19 mouse cellular contexts compared by ENCODE assay signal in genomic region chr13:119268301-119268675, GRCm38 (mm10).
DNase-seq lines count a peak whose midpoint lies in the region; ATAC-seq and TF ChIP-seq lines count a peak whose summit lies in the region.
"Had no signal": no experiment of that assay in that cellular context is flagged by ENCODE, and none has a peak within 500 bp of the region (broad histone marks: within the 10 kb centered on the region; RNA-seq: fewer than 3 reads in every experiment).

No protein-coding gene starts in this region.

- H3K36me3 ChIP-seq in embryonic facial prominence, embryonic 11.5 days (replicated peaks; ENCODE audit: control insufficient read depth, insufficient read depth, low read depth, low read length), result no peaks in the 10 kb centered on the region
- H3K36me3 ChIP-seq in embryonic facial prominence, embryonic 10.5 days (replicated peaks), result no peaks in the 10 kb centered on the region
- no peaks in the 10 kb centered on the region for H3K36me3 ChIP-seq in lung, embryonic 14.5 days (ENCODE audit: insufficient read depth)
- H3K36me3 ChIP-seq: embryonic facial prominence, embryonic 13.5 days; forebrain, embryonic 10.5 days; hindbrain, embryonic 12.5 days; midbrain, embryonic 13.5 days had no signal

- WGBS in embryonic facial prominence, embryonic 11.5 days, result 67% methylated on average over 10 of the region's 10 CpGs
- WGBS in embryonic facial prominence, embryonic 10.5 days, result 79% methylated on average over 10 of the region's 10 CpGs
- WGBS in lung, embryonic 14.5 days, result 70% methylated on average over 10 of the region's 10 CpGs

- TF ChIP-seq CTCF in lung, embryonic 14.5 days (IDR thresholded peaks at IDR 0.05; ENCODE audit: low read depth), result no peak
- no peak for TF ChIP-seq CTCF in embryonic fibroblast, embryonic 13.5 days (IDR thresholded peaks at IDR 0.05; ENCODE audit: borderline replicate concordance, insufficient read depth, low read length)

- H3K9me3 ChIP-seq in embryonic facial prominence, embryonic 11.5 days (replicated peaks; ENCODE audit: control insufficient read depth, low read length), result no peaks in the 10 kb centered on the region
- H3K9me3 ChIP-seq in embryonic facial prominence, embryonic 10.5 days, result no peaks in the 10 kb centered on the region
- no peaks in the 10 kb centered on the region for H3K9me3 ChIP-seq in lung, embryonic 14.5 days (ENCODE audit: low read depth, low read length)
- H3K9me3 ChIP-seq: embryonic facial prominence, embryonic 13.5 days; forebrain, embryonic 10.5 days; hindbrain, embryonic 12.5 days; midbrain, embryonic 13.5 days had no signal

- H3K4me3 ChIP-seq in embryonic facial prominence, embryonic 11.5 days (ENCODE audit: low read depth, low read length), result no peak overlapping the region
- H3K4me3 ChIP-seq in embryonic facial prominence, embryonic 10.5 days, result no peak overlapping the region
- no peak overlapping the region for H3K4me3 ChIP-seq in lung, embryonic 14.5 days (ENCODE audit: low read depth, low read length)
- H3K4me3 ChIP-seq in embryonic fibroblast, embryonic 13.5 days (ENCODE audit: insufficient read depth, low read length), result no peak overlapping the region
- H3K4me3 ChIP-seq: embryonic facial prominence, embryonic 13.5 days; forebrain, embryonic 10.5 days; heart, adult 2 months; hindbrain, embryonic 12.5 days; midbrain, embryonic 13.5 days; myocyte had no signal

- ATAC-seq in embryonic facial prominence, embryonic 11.5 days (replicated peaks; ENCODE audit: insufficient number of reproducible peaks, low FRiP score, low TSS enrichment, low read depth), result no peak
- ATAC-seq in lung, embryonic 14.5 days (ENCODE audit: insufficient read depth), result no peak
- no peak for ATAC-seq in frontal cortex, adult (ENCODE audit: low TSS enrichment)
- ATAC-seq: midbrain, embryonic 13.5 days had no signal

- no peak overlapping the region for H3K4me2 ChIP-seq in embryonic facial prominence, embryonic 11.5 days (ENCODE audit: low read depth, low read length)
- H3K4me2 ChIP-seq in lung, embryonic 14.5 days, result no peak overlapping the region
- H3K4me2 ChIP-seq: embryonic facial prominence, embryonic 13.5 days; hindbrain, embryonic 12.5 days; midbrain, embryonic 13.5 days had no signal

- no peaks in the 10 kb centered on the region for H3K27me3 ChIP-seq in embryonic facial prominence, embryonic 11.5 days (ENCODE audit: control insufficient read depth, insufficient read depth, low read length)
- no peaks in the 10 kb centered on the region for H3K27me3 ChIP-seq in embryonic facial prominence, embryonic 10.5 days (replicated peaks; ENCODE audit: low read depth, poor library complexity, severe bottlenecking)
- no peaks in the 10 kb centered on the region for H3K27me3 ChIP-seq in lung, embryonic 14.5 days (ENCODE audit: insufficient read depth, low read length)
- H3K27me3 ChIP-seq: hindbrain, embryonic 12.5 days; midbrain, embryonic 13.5 days had no signal

- no peaks in the 10 kb centered on the region for H3K4me1 ChIP-seq in embryonic facial prominence, embryonic 11.5 days (ENCODE audit: control insufficient read depth, insufficient read depth, low read length)
- no peaks in the 10 kb centered on the region for H3K4me1 ChIP-seq in embryonic facial prominence, embryonic 10.5 days
- H3K4me1 ChIP-seq in lung, embryonic 14.5 days (ENCODE audit: insufficient read depth), result peaks cover 5% of the 10 kb centered on the region; the same call in 1 of the 2 replicates
- no peaks in the 10 kb centered on the region; the same call in 1 of the 2 replicates for H3K4me1 ChIP-seq in embryonic fibroblast, embryonic 13.5 days (ENCODE audit: control insufficient read depth, insufficient read depth, low read length)
- H3K4me1 ChIP-seq: embryonic facial prominence, embryonic 13.5 days; forebrain, embryonic 10.5 days; hindbrain, embryonic 12.5 days; midbrain, embryonic 13.5 days had no signal

- DNase-seq in embryonic facial prominence, embryonic 11.5 days (ENCODE audit: low spot score), result peak; percentile 3
- DNase-seq in embryonic facial prominence, embryonic 10.5 days (ENCODE audit: low spot score), result no peak
- peak; percentile 19 for DNase-seq in lung, embryonic 14.5 days
- DNase-seq in lung, postnatal 4 days, result no peak
- DNase-seq in kidney, postnatal 36 days, result peak; percentile 2 to 5
- no peak for DNase-seq in B cell, adult 2 months
- DNase-seq: cerebellum, postnatal 25 days; heart, adult 2 months; liver; right cerebral cortex, adult 18-20 months; thymus, adult 18-20 months had no signal

- no peak overlapping the region for H3K9ac ChIP-seq in embryonic facial prominence, embryonic 11.5 days (replicated peaks; ENCODE audit: low read length)
- no peak overlapping the region for H3K9ac ChIP-seq in lung, embryonic 14.5 days
- H3K9ac ChIP-seq: embryonic facial prominence, embryonic 13.5 days; hindbrain, embryonic 12.5 days; midbrain, embryonic 13.5 days had no signal

- no peak overlapping the region for H3K27ac ChIP-seq in embryonic facial prominence, embryonic 11.5 days (replicated peaks; ENCODE audit: low read depth, low read length)
- no peak overlapping the region for H3K27ac ChIP-seq in embryonic facial prominence, embryonic 10.5 days (replicated peaks)
- peak overlapping the region; percentile 54; the same call in 1 of the 2 replicates for H3K27ac ChIP-seq in lung, embryonic 14.5 days (ENCODE audit: low read depth)
- H3K27ac ChIP-seq in embryonic fibroblast, embryonic 13.5 days (ENCODE audit: insufficient read depth, low read length), result peak overlapping the region; percentile 52
- H3K27ac ChIP-seq: embryonic facial prominence, embryonic 13.5 days; forebrain, embryonic 10.5 days; heart, adult 2 months; hindbrain, embryonic 12.5 days; macrophage; midbrain, embryonic 13.5 days had no signal

- TF ChIP-seq POLR2A in embryonic fibroblast, embryonic 13.5 days (IDR thresholded peaks at IDR 0.05; ENCODE audit: low read depth, low read length), result no peak

Comparison
In these comparisons a context has a peak if more than half of its experiments do, and no peak if none do; other contexts are left out.
1. DNase-seq: peak in embryonic facial prominence, embryonic 11.5 days (single experiment), lung, embryonic 14.5 days (single experiment) and kidney, postnatal 36 days (2 of 2); none in embryonic facial prominence, embryonic 10.5 days (single experiment), lung, postnatal 4 days (0 of 2) and B cell, adult 2 months (0 of 2).
2. H3K27ac ChIP-seq: peak in lung, embryonic 14.5 days (single experiment) and embryonic fibroblast, embryonic 13.5 days (single experiment); none in embryonic facial prominence, embryonic 11.5 days (single experiment) and embryonic facial prominence, embryonic 10.5 days (single experiment).